Mouse (Mus musculus): ENCODE data around the gene Gm21987. TPM values are rescaled to one million over a fixed set of nuclear protein-coding genes. Genes with fewer than 3 reads are reported as not detected.
A peak's percentile ranks its signal among the peaks of the same experiment; 100 is the strongest.

Gene Gm21987
- polyA plus RNA-seq (2014; fragmentation: Nextera tagmentation; extraction: Ambion mirVana), result not detected in 2 replicates

- peak within 1 kb of the TSS; percentile 70 for H3K4me3 ChIP-seq (ENCODE audit: low read depth, low read length)
- ATAC-seq (ENCODE audit: insufficient read depth, low FRiP score, low TSS enrichment) (peak; percentile 94), DNase-seq (ENCODE audit: low spot score) (peak; percentile 91)
- H3K9ac ChIP-seq (ENCODE audit: low read length), result peak within 1 kb of the TSS; percentile 72
- H3K9me3 ChIP-seq (ENCODE audit: control insufficient read depth, low read length), result no peaks in the 10 kb centered on the region
- peaks cover 3% of the 10 kb centered on the region; the same call in 1 of the 2 replicates for H3K4me1 ChIP-seq (ENCODE audit: control insufficient read depth, insufficient read depth, low read length)
- H3K4me2 ChIP-seq (ENCODE audit: low read depth), result peak within 1 kb of the TSS; percentile 36
- H3K36me3 ChIP-seq (ENCODE audit: control insufficient read depth, insufficient read depth, low read length), result 0 out of 2 replicates have a peak, but pooled peaks cover 2% of the 10 kb centered on the region
- 2% methylated on average over 35 of the region's 35 CpGs for WGBS
- peak within 1 kb of the TSS; percentile 73 for H3K27ac ChIP-seq (ENCODE audit: low read depth, low read length)
- H3K27me3 ChIP-seq (ENCODE audit: control insufficient read depth, insufficient read depth, low read length), result no peaks in the 10 kb centered on the region
Measured at GRCm38 (mm10) chr16:38346529-38347325, at the start of gene Gm21987, which contains the start of gene Cox17. Gene Gm21987, plus strand, starts transcription at chr16:38347040. Gene Cox17, plus strand, starts transcription at chr16:38346991.

- 88% methylated on average over 6 of the region's 6 CpGs for WGBS
- no peak overlapping the region for H3K27ac ChIP-seq (ENCODE audit: low read depth, low read length)
- no peak overlapping the region for H3K4me3 ChIP-seq (ENCODE audit: low read depth, low read length)
- no peaks in the 10 kb centered on the region for H3K36me3 ChIP-seq (ENCODE audit: control insufficient read depth, insufficient read depth, low read length)
- no peaks in the 10 kb centered on the region for H3K4me1 ChIP-seq (ENCODE audit: control insufficient read depth, insufficient read depth, low read length)
- no peak for ATAC-seq (ENCODE audit: insufficient read depth, low FRiP score, low TSS enrichment)
- H3K27me3 ChIP-seq (ENCODE audit: control insufficient read depth, insufficient read depth, low read length), result no peaks in the 10 kb centered on the region
- DNase-seq (ENCODE audit: low spot score), result no peak
- H3K4me2 ChIP-seq (ENCODE audit: low read depth), result no peak overlapping the region
- no peak overlapping the region for H3K9ac ChIP-seq (ENCODE audit: low read length)
- no peaks in the 10 kb centered on the region for H3K9me3 ChIP-seq (ENCODE audit: control insufficient read depth, low read length)
Measured at GRCm38 (mm10) chr16:38298410-38298809, 48.4 kb upstream of the Gm21987 start.

- no peak for ATAC-seq (ENCODE audit: insufficient read depth, low FRiP score, low TSS enrichment)
- Histone ChIP-seq H3K4me3 (ENCODE audit: low read depth, low read length) (no peak overlapping the region), H3K4me1 (ENCODE audit: control insufficient read depth, insufficient read depth, low read length) (no peaks in the 10 kb centered on the region), H3K4me2 (ENCODE audit: low read depth) (no peak overlapping the region), H3K36me3 (ENCODE audit: control insufficient read depth, insufficient read depth, low read length) (no peaks in the 10 kb centered on the region), H3K27ac (ENCODE audit: low read depth, low read length) (no peak overlapping the region), H3K9me3 (ENCODE audit: control insufficient read depth, low read length) (no peaks in the 10 kb centered on the region), H3K9ac (ENCODE audit: low read length) (no peak overlapping the region), H3K27me3 (ENCODE audit: control insufficient read depth, insufficient read depth, low read length) (no peaks in the 10 kb centered on the region)
- DNase-seq (ENCODE audit: low spot score), result no peak
- WGBS, result 95% methylated on average over 13 of the region's 13 CpGs
Measured at GRCm38 (mm10) chr16:38302367-38302766, 44.5 kb upstream of the Gm21987 start.

- H3K27me3 ChIP-seq (ENCODE audit: control insufficient read depth, insufficient read depth, low read length), result no peaks in the 10 kb centered on the region
- no peak overlapping the region for H3K4me3 ChIP-seq (ENCODE audit: low read depth, low read length)
- H3K9me3 ChIP-seq (ENCODE audit: control insufficient read depth, low read length), result no peaks in the 10 kb centered on the region
- H3K4me1 ChIP-seq (ENCODE audit: control insufficient read depth, insufficient read depth, low read length), result no peaks in the 10 kb centered on the region
- DNase-seq (ENCODE audit: low spot score) (no peak), ATAC-seq (ENCODE audit: insufficient read depth, low FRiP score, low TSS enrichment) (no peak)
- H3K27ac ChIP-seq (ENCODE audit: low read depth, low read length), result no peak overlapping the region
- H3K9ac ChIP-seq (ENCODE audit: low read length), result no peak overlapping the region
- H3K4me2 ChIP-seq (ENCODE audit: low read depth), result no peak overlapping the region
- WGBS, result 80% methylated on average over 17 of the region's 17 CpGs
- H3K36me3 ChIP-seq (ENCODE audit: control insufficient read depth, insufficient read depth, low read length), result no peaks in the 10 kb centered on the region
Measured at GRCm38 (mm10) chr16:38304460-38305194, 42.2 kb upstream of the Gm21987 start.

- no peaks in the 10 kb centered on the region for H3K36me3 ChIP-seq (ENCODE audit: control insufficient read depth, insufficient read depth, low read length)
- H3K4me1 ChIP-seq (ENCODE audit: control insufficient read depth, insufficient read depth, low read length), result no peaks in the 10 kb centered on the region
- no peak overlapping the region for H3K4me3 ChIP-seq (ENCODE audit: low read depth, low read length)
- H3K4me2 ChIP-seq (ENCODE audit: low read depth), result no peak overlapping the region
- H3K9me3 ChIP-seq (ENCODE audit: control insufficient read depth, low read length), result no peaks in the 10 kb centered on the region
- no peak overlapping the region for H3K27ac ChIP-seq (ENCODE audit: low read depth, low read length)
- ATAC-seq (ENCODE audit: insufficient read depth, low FRiP score, low TSS enrichment) (no peak), DNase-seq (ENCODE audit: low spot score) (no peak)
- no peaks in the 10 kb centered on the region for H3K27me3 ChIP-seq (ENCODE audit: control insufficient read depth, insufficient read depth, low read length)
- WGBS, result 52% methylated on average over 18 of the region's 18 CpGs
- no peak overlapping the region for H3K9ac ChIP-seq (ENCODE audit: low read length)
Measured at GRCm38 (mm10) chr16:38306571-38307220, 40.1 kb upstream of the Gm21987 start.

GRCm38 (mm10) chr16:38307221-38307605 lies 39.6 kb upstream of the Gm21987 start:
- Histone ChIP-seq H3K9ac (ENCODE audit: low read length) (no peak overlapping the region), H3K36me3 (ENCODE audit: control insufficient read depth, insufficient read depth, low read length) (no peaks in the 10 kb centered on the region), H3K4me3 (ENCODE audit: low read depth, low read length) (no peak overlapping the region), H3K27ac (ENCODE audit: low read depth, low read length) (no peak overlapping the region), H3K27me3 (ENCODE audit: control insufficient read depth, insufficient read depth, low read length) (no peaks in the 10 kb centered on the region), H3K4me1 (ENCODE audit: control insufficient read depth, insufficient read depth, low read length) (no peaks in the 10 kb centered on the region), H3K9me3 (ENCODE audit: control insufficient read depth, low read length) (no peaks in the 10 kb centered on the region), H3K4me2 (ENCODE audit: low read depth) (no peak overlapping the region)
- WGBS, result 32% methylated on average over 5 of the region's 5 CpGs
- ATAC-seq (ENCODE audit: insufficient read depth, low FRiP score, low TSS enrichment) (no peak), DNase-seq (ENCODE audit: low spot score) (no peak)

GRCm38 (mm10) chr16:38307651-38308050 lies 39.2 kb upstream of the Gm21987 start:
- Histone ChIP-seq H3K4me3 (ENCODE audit: low read depth, low read length) (no peak overlapping the region), H3K9ac (ENCODE audit: low read length) (no peak overlapping the region; the same call in 1 of the 2 replicates), H3K36me3 (ENCODE audit: control insufficient read depth, insufficient read depth, low read length) (no peaks in the 10 kb centered on the region), H3K4me1 (ENCODE audit: control insufficient read depth, insufficient read depth, low read length) (no peaks in the 10 kb centered on the region), H3K27me3 (ENCODE audit: control insufficient read depth, insufficient read depth, low read length) (no peaks in the 10 kb centered on the region), H3K4me2 (ENCODE audit: low read depth) (no peak overlapping the region), H3K9me3 (ENCODE audit: control insufficient read depth, low read length) (no peaks in the 10 kb centered on the region), H3K27ac (ENCODE audit: low read depth, low read length) (no peak overlapping the region)
- DNase-seq (ENCODE audit: low spot score) (no peak), ATAC-seq (ENCODE audit: insufficient read depth, low FRiP score, low TSS enrichment) (no peak)
- 63% methylated on average over 7 of the region's 7 CpGs for WGBS

GRCm38 (mm10) chr16:38308195-38308594 lies 38.6 kb upstream of the Gm21987 start:
- H3K36me3 ChIP-seq (ENCODE audit: control insufficient read depth, insufficient read depth, low read length), result no peaks in the 10 kb centered on the region
- H3K4me2 ChIP-seq (ENCODE audit: low read depth), result no peak overlapping the region
- WGBS, result 89% methylated on average over 11 of the region's 11 CpGs
- H3K27ac ChIP-seq (ENCODE audit: low read depth, low read length), result no peak overlapping the region
- no peak overlapping the region for H3K4me3 ChIP-seq (ENCODE audit: low read depth, low read length)
- ATAC-seq (ENCODE audit: insufficient read depth, low FRiP score, low TSS enrichment) (no peak), DNase-seq (ENCODE audit: low spot score) (no peak)
- H3K4me1 ChIP-seq (ENCODE audit: control insufficient read depth, insufficient read depth, low read length), result no peaks in the 10 kb centered on the region
- H3K9me3 ChIP-seq (ENCODE audit: control insufficient read depth, low read length), result no peaks in the 10 kb centered on the region
- no peaks in the 10 kb centered on the region for H3K27me3 ChIP-seq (ENCODE audit: control insufficient read depth, insufficient read depth, low read length)
- H3K9ac ChIP-seq (ENCODE audit: low read length), result no peak overlapping the region

All from neural tube, embryonic 11.5 days (tissue).